Mouse (Mus musculus) heart, adult 2 months (tissue): Measurements from ENCODE around the gene Itpr1. TPM values are rescaled to one million over a fixed set of nuclear protein-coding genes. Genes with fewer than 3 reads are reported as not detected.

ENCODE experiments used
- DNase-seq, 2 experiments: peaks; one replicate each; pipeline ENCODE4 v3.0.0; 2021
- H3K27ac ChIP-seq: fragments of 200-600 bp; 2 replicates; pipeline ENCODE4 v1.8.1; 2022
- H3K27me3 ChIP-seq: fragments of 200-500 bp; 2 replicates; pipeline ENCODE4 v1.6.1; 2012; ENCODE audit warnings: mild to moderate bottlenecking, low read length, inconsistent platforms, mixed read lengths; ENCODE audit not compliant: control insufficient read depth, insufficient read depth
- H3K36me3 ChIP-seq: fragments of 200-500 bp; 2 replicates; pipeline ENCODE4 v1.6.1; 2012; ENCODE audit warnings: low read length, inconsistent platforms; ENCODE audit not compliant: control insufficient read depth, insufficient read depth
- H3K4me1 ChIP-seq: fragments of 200-500 bp; 2 replicates; pipeline ENCODE4 v1.6.1; 2011; ENCODE audit warnings: low read length; ENCODE audit not compliant: control insufficient read depth, insufficient read depth
- H3K4me3 ChIP-seq: fragments of 200-600 bp; 2 replicates; pipeline ENCODE4 v1.8.1; 2022
- H3K79me2 ChIP-seq: fragments of 200-500 bp; replicated peaks from 2 replicates; pipeline ENCODE4 v1.6.1; 2012; ENCODE audit warnings: mild to moderate bottlenecking, inconsistent platforms, low read length, moderate library complexity, mixed read lengths; ENCODE audit not compliant: control insufficient read depth, insufficient read depth
- H3K9ac ChIP-seq: fragments of 200-500 bp; 2 replicates; pipeline ENCODE4 v1.6.1; 2012; ENCODE audit warnings: low read depth, mild to moderate bottlenecking, control low read depth, inconsistent platforms, low read length, mixed read lengths
- CTCF ChIP-seq: fragments of 200-600 bp; IDR thresholded peaks from 2 replicates; pipeline ENCODE4 v1.8.1; 2022; ENCODE audit warnings: antibody characterized with exemption, mild to moderate bottlenecking, moderate library complexity
- EP300 ChIP-seq: fragments of 200-500 bp; IDR thresholded peaks from 2 replicates; pipeline ENCODE4 v1.6.1; 2011; ENCODE audit warnings: low read depth, low read length, control low read depth; ENCODE audit not compliant: insufficient read depth
- POLR2A ChIP-seq: fragments of 200-500 bp; IDR thresholded peaks from 2 replicates; pipeline ENCODE4 v1.6.1; 2011; ENCODE audit warnings: mild to moderate bottlenecking, low read depth, low read length, control low read depth; ENCODE audit not compliant: insufficient read depth
- WGBS: fragments of 180-500 bp; shearing (Covaris S2); methylation state at CpG from one replicate; pipeline ENCODE4 v1.1.7; 2018; 5-methylcytosine and 5-hydroxymethylcytosine counted together
- intact Hi-C: fragments of 180-260 bp; cut with DNase I; formaldehyde crosslinking; loops from one replicate; pipeline ENCODE4 v1.15.1; 2025
- polyA plus RNA-seq: library from polyadenylated mRNA; depleted of rRNA; stranded (reverse); fragments of >200 nt; gene quantifications from 2 replicates; pipeline ENCODE4 v1.2.3, GENCODE M21; 2012
- total RNA-seq, 2 experiments: library from RNA; stranded (reverse); gene quantifications; 2 replicates each; pipeline ENCODE4 v1.2.3; 2021

The Itpr1 gene
- total and polyA plus RNA-seq, 3 experiments: 14.0 to 47.6 (median 37.9) TPM

DNA sequence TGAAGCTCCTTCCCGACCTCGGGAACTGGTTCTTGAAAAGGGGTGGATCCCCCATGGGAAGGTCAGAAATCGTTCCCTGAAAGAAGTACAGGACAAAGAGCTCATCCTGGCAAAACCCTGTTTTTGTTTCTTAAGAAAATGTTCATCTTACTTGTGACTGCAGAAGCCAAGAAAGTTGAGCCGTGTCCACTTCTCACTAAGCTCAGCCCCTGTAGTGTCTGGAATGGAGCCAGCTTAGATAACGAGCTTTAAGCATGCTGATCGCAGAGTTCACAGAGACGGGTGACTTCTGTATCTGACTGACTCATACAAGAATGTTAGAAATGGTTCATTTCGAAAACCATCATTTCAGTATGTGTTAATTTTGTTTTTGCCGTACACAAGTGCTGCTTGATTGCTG, 297.2 kb downstream of the Itpr1 start:
- intact Hi-C loops: loop anchor here (5.0 kb wide), 2 partner anchors 83 to 132 kb away; no protein-coding TSS in a partner anchor
- H3K27ac ChIP-seq: no peak overlapping the region
- H3K9ac ChIP-seq: no peak overlapping the region
- no peaks in the 10 kb centered on the region for H3K27me3 ChIP-seq
- no peaks in the 10 kb centered on the region for H3K79me2 ChIP-seq
- peak in 1 of 2 experiments; percentile 51 for DNase-seq
- WGBS: 20% methylated on average over 9 of the region's 9 CpGs
- TF ChIP-seq CTCF: no peak
- no peak overlapping the region for H3K4me3 ChIP-seq
- H3K36me3 ChIP-seq: peaks cover 8% of the 10 kb centered on the region
- H3K4me1 ChIP-seq: peaks cover 14% of the 10 kb centered on the region

- Histone ChIP-seq H3K36me3 (peaks cover 8% of the 10 kb centered on the region), H3K4me1 (peaks cover 14% of the 10 kb centered on the region), H3K27ac (no peak overlapping the region), H3K9ac (no peak overlapping the region), H3K27me3 (no peaks in the 10 kb centered on the region), H3K79me2 (no peaks in the 10 kb centered on the region), H3K4me3 (no peak overlapping the region)
- WGBS: 46% methylated on average over 3 of the region's 3 CpGs
- no peak for DNase-seq
- TF ChIP-seq CTCF: no peak
- intact Hi-C loops: loop anchor here (5.0 kb wide), 2 partner anchors 85 to 130 kb away; no protein-coding TSS in a partner anchor
Measured at GRCm38 (mm10) chr6:108512097-108512496, 299.2 kb downstream of the Itpr1 start.

DNA sequence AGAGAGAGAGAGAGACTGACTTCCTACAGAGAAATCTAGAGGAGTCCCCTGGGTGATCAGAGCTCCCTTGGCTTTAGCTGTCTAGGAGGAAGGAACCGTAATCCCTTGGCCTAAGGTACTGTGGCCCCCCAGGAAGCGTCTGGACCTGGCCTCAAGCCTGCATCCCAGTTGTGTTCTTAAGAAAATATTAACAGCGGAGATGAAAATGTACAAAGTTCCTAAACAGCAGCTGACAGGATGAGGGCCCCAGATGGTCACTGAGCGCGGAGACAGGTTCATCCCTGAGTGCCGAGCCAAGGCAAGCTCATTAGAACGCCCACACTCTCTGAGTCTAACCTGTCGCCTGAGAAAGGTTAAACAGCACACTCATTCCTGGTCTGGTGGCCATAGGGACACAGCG, 300.1 kb downstream of the Itpr1 start:
- peaks cover 14% of the 10 kb centered on the region for H3K4me1 ChIP-seq
- intact Hi-C loops: loop anchor here (5.0 kb wide), 2 partner anchors 86 to 129 kb away; no protein-coding TSS in a partner anchor
- no peak overlapping the region for H3K9ac ChIP-seq
- H3K79me2 ChIP-seq: no peaks in the 10 kb centered on the region
- WGBS: 64% methylated on average over 9 of the region's 9 CpGs
- H3K36me3 ChIP-seq: peaks cover 8% of the 10 kb centered on the region
- DNase-seq: no peak
- no peaks in the 10 kb centered on the region for H3K27me3 ChIP-seq
- H3K4me3 ChIP-seq: no peak overlapping the region
- no peak overlapping the region for H3K27ac ChIP-seq
- TF ChIP-seq CTCF (no peak), EP300 (no peak), POLR2A (no peak)

DNA sequence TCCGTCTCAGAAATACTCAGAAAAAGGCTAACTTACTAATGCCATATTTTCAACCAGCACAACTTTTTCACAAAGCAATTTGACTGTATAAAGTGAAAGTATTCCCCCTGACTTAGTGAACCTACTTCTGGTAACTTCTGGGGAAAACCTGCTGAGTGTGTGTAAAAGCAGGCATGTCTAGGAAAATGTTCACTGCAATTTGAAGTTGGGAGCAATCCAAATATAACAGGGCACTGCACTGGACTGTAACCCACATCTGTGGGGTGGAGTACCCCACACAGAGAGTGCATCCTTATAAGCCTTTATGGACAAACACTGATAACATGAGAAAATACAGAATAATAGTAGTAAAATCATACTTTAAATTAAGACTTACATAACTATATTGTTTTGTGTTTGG, 303.4 kb downstream of the Itpr1 start:
- intact Hi-C loops: no loop called here
- Histone ChIP-seq H3K4me1 (peaks cover 3% of the 10 kb centered on the region), H3K79me2 (no peaks in the 10 kb centered on the region), H3K27ac (no peak overlapping the region), H3K4me3 (no peak overlapping the region), H3K9ac (no peak overlapping the region), H3K36me3 (no peaks in the 10 kb centered on the region), H3K27me3 (no peaks in the 10 kb centered on the region)
- WGBS: 75% methylated on average over 1 of the region's 1 CpGs
- DNase-seq: no peak
- TF ChIP-seq EP300 (no peak), CTCF (no peak), POLR2A (no peak)

DNA sequence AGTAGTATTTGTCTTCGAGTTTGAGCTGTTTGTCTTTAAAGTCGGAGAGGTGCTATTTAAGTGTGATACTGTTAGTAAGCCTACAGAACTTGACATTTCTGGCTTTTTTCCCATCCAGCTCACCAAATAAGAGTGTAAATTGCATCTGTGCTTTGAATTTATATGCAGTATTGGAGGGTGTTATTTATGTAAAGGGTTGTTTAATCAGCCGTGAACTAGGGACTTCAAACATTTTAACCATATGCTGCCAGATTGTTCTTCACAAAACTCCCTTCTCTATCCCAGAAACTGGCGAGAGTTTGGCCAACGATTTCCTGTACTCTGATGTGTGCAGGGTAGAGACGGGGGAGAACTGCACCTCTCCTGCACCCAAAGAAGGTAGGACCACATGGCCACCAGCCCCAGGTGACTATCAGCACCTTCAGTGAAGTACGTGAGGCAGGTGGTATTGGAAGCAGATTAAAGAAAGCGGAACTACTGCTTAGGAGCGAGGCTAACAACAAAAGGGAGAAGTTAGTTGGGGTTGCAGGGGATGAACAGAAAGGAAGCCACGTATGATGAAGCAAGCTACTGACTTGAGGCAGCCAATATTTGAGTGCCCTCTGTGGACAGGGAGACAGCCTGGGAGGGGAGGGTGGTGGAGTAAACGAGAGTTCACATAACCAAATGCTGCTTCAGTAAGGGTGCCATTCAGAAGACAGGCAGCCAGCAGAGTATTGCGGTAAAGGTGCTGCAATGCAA, 304.5 kb downstream of the Itpr1 start:
- TF ChIP-seq POLR2A (no peak), EP300 (no peak), CTCF (no peak)
- H3K9ac ChIP-seq: no peak overlapping the region
- DNase-seq: no peak
- H3K4me3 ChIP-seq: no peak overlapping the region
- no peaks in the 10 kb centered on the region for H3K79me2 ChIP-seq
- no peaks in the 10 kb centered on the region for H3K27me3 ChIP-seq
- intact Hi-C loops: no loop called here
- WGBS: 85% methylated on average over 12 of the region's 12 CpGs
- peaks cover under 1% of the 10 kb centered on the region for H3K4me1 ChIP-seq
- H3K27ac ChIP-seq: no peak overlapping the region
- H3K36me3 ChIP-seq: no peaks in the 10 kb centered on the region

- Histone ChIP-seq H3K9ac (no peak overlapping the region), H3K4me1 (no peaks in the 10 kb centered on the region), H3K79me2 (no peaks in the 10 kb centered on the region), H3K27ac (no peak overlapping the region), H3K4me3 (no peak overlapping the region), H3K36me3 (no peaks in the 10 kb centered on the region), H3K27me3 (no peaks in the 10 kb centered on the region)
- DNase-seq: no peak
- TF ChIP-seq POLR2A (no peak), CTCF (no peak), EP300 (no peak)
- 93% methylated on average over 1 of the region's 1 CpGs for WGBS
- intact Hi-C loops: no loop called here
Measured at GRCm38 (mm10) chr6:108517986-108518385, 305.1 kb downstream of the Itpr1 start.
